ENCODE assay signal across 8 mouse cellular contexts in the genomic region with DNA sequence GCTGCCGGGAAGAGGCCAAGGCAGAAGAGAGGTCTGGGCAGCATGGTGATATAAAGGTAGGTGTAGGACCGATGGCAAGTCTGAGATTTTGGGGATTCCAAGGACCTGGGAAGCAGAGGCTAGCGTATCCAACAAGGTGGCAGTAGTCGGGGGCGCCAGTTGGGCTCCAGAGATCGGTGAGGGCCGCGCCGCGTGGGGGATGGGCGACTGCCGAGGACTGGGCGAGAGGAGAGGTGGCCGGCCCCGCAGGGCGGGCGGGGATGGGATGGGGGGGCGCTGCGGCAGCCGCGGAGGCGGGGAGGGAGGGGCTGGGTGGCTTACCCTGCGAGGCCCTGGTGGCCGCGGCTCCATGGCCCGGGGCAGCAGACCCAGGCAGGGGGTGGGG. TPM values are rescaled to one million over a fixed set of nuclear protein-coding genes. Genes with fewer than 3 reads are reported as not detected.
DNase-seq lines count a peak whose midpoint lies in the region; ATAC-seq and TF ChIP-seq lines count a peak whose summit lies in the region.

No protein-coding gene starts in this region.

- no peak for DNase-seq in kidney, postnatal 14 days
- DNase-seq in Muller cell, postnatal 12 days (ENCODE audit: inconsistent ontology term): peak; percentile 61
- DNase-seq in hindbrain, postnatal 0 days (ENCODE audit: low spot score): peak; percentile 59
- DNase-seq in midbrain, embryonic 11.5 days (ENCODE audit: low spot score, missing footprints): no peak
- no peak for DNase-seq in adrenal gland, postnatal 14 days
- no peak for DNase-seq in frontal cortex, adult 2 months (ENCODE audit: extremely low spot score in 1 of 2, low spot score in 1 of 2)

- peaks cover 6% of the 10 kb centered on the region; the same call in 1 of the 2 replicates for H3K36me3 ChIP-seq in kidney, embryonic 14.5 days (ENCODE audit: control insufficient read depth, insufficient read depth, low read length)
- 0 out of 2 replicates have a peak, but pooled peaks cover 6% of the 10 kb centered on the region for H3K36me3 ChIP-seq in embryonic facial prominence, embryonic 12.5 days
- H3K36me3 ChIP-seq in hindbrain, postnatal 0 days (ENCODE audit: insufficient read depth, low read length): no peaks in the 10 kb centered on the region
- no peaks in the 10 kb centered on the region for H3K36me3 ChIP-seq in midbrain, embryonic 11.5 days (ENCODE audit: control insufficient read depth, insufficient read depth, low read length)

- H3K9ac ChIP-seq in kidney, embryonic 14.5 days (ENCODE audit: low read depth, low read length): peak overlapping the region; percentile 81
- H3K9ac ChIP-seq in embryonic facial prominence, embryonic 12.5 days: peak overlapping the region; percentile 86
- peak overlapping the region; percentile 83 for H3K9ac ChIP-seq in hindbrain, postnatal 0 days (replicated peaks; ENCODE audit: low read length)
- H3K9ac ChIP-seq in midbrain, embryonic 11.5 days (ENCODE audit: low read length): peak overlapping the region; percentile 78

- no peaks in the 10 kb centered on the region for H3K27me3 ChIP-seq in kidney, embryonic 14.5 days (ENCODE audit: control insufficient read depth, insufficient read depth, low read length)
- no peaks in the 10 kb centered on the region for H3K27me3 ChIP-seq in embryonic facial prominence, embryonic 12.5 days
- H3K27me3 ChIP-seq in hindbrain, postnatal 0 days (ENCODE audit: insufficient read depth, low read length): no peaks in the 10 kb centered on the region
- H3K27me3 ChIP-seq in midbrain, embryonic 11.5 days (ENCODE audit: control insufficient read depth, insufficient read depth, low read length): no peaks in the 10 kb centered on the region

- peak overlapping the region; percentile 86 for H3K4me2 ChIP-seq in kidney, embryonic 14.5 days (replicated peaks; ENCODE audit: low read depth, low read length)
- peak overlapping the region; percentile 79 for H3K4me2 ChIP-seq in embryonic facial prominence, embryonic 12.5 days (replicated peaks)
- H3K4me2 ChIP-seq in hindbrain, postnatal 0 days (ENCODE audit: low read depth, low read length): peak overlapping the region; percentile 81
- H3K4me2 ChIP-seq in midbrain, embryonic 11.5 days: peak overlapping the region; percentile 81

- peak overlapping the region; percentile 71 for H3K4me3 ChIP-seq in kidney, embryonic 14.5 days (ENCODE audit: low read length)
- H3K4me3 ChIP-seq in embryonic facial prominence, embryonic 12.5 days: peak overlapping the region; percentile 76
- H3K4me3 ChIP-seq in hindbrain, postnatal 0 days (ENCODE audit: low read length): peak overlapping the region; percentile 75
- H3K4me3 ChIP-seq in midbrain, embryonic 11.5 days (ENCODE audit: low read depth, low read length): peak overlapping the region; percentile 78

- no peak for TF ChIP-seq CTCF in hindbrain, postnatal 0 days (IDR thresholded peaks at IDR 0.05; ENCODE audit: low read depth)

- ATAC-seq in kidney, embryonic 14.5 days (ENCODE audit: low FRiP score, low TSS enrichment): no peak; the same call in 1 of the 2 replicates
- peak; percentile 45 for ATAC-seq in embryonic facial prominence, embryonic 12.5 days (ENCODE audit: insufficient number of reproducible peaks, insufficient read depth, low FRiP score, low TSS enrichment)
- peak; percentile 80 for ATAC-seq in hindbrain, postnatal 0 days
- peak; percentile 81; the same call in 1 of the 2 replicates for ATAC-seq in midbrain, embryonic 11.5 days (ENCODE audit: low FRiP score)

- H3K4me1 ChIP-seq in kidney, embryonic 14.5 days (ENCODE audit: control insufficient read depth, insufficient read depth, low read length): peaks cover 24% of the 10 kb centered on the region; the same call in 1 of the 2 replicates
- peaks cover 28% of the 10 kb centered on the region for H3K4me1 ChIP-seq in embryonic facial prominence, embryonic 12.5 days
- peaks cover 11% of the 10 kb centered on the region for H3K4me1 ChIP-seq in hindbrain, postnatal 0 days (ENCODE audit: insufficient read depth, low read length)
- peaks cover 19% of the 10 kb centered on the region for H3K4me1 ChIP-seq in midbrain, embryonic 11.5 days (ENCODE audit: control insufficient read depth, insufficient read depth, low read length)

- H3K27ac ChIP-seq in kidney, embryonic 14.5 days (ENCODE audit: low read depth, low read length): peak overlapping the region; percentile 83; the same call in 1 of the 2 replicates
- peak overlapping the region; percentile 77 for H3K27ac ChIP-seq in embryonic facial prominence, embryonic 12.5 days
- peak overlapping the region; percentile 84 for H3K27ac ChIP-seq in hindbrain, postnatal 0 days
- peak overlapping the region; percentile 62; the same call in 1 of the 2 replicates for H3K27ac ChIP-seq in midbrain, embryonic 11.5 days (ENCODE audit: low read depth, low read length)

- under 1% methylated on average over 26 of the region's 26 CpGs for WGBS in kidney, embryonic 14.5 days
- under 1% methylated on average over 15 of the region's 26 CpGs for WGBS in embryonic facial prominence, embryonic 12.5 days
- 0% methylated on average over 18 of the region's 26 CpGs for WGBS in hindbrain, postnatal 0 days
- 0% methylated on average over 16 of the region's 26 CpGs for WGBS in midbrain, embryonic 11.5 days

- H3K9me3 ChIP-seq in kidney, embryonic 14.5 days (ENCODE audit: control insufficient read depth, low read length): no peaks in the 10 kb centered on the region
- no peaks in the 10 kb centered on the region for H3K9me3 ChIP-seq in embryonic facial prominence, embryonic 12.5 days
- H3K9me3 ChIP-seq in hindbrain, postnatal 0 days (ENCODE audit: low read length): no peaks in the 10 kb centered on the region
- H3K9me3 ChIP-seq in midbrain, embryonic 11.5 days (ENCODE audit: control insufficient read depth, low read length): no peaks in the 10 kb centered on the region

RNA-seq across cellular contexts. Expression of a gene that starts 12.7 kb away (rescaled TPM):
- polyA plus RNA-seq in kidney, embryonic 14.5 days (2014; fragmentation: Nextera tagmentation; extraction: Ambion mirVana): 0.47 and 0.69 TPM in 2 replicates
- 0.47 and 0.67 TPM in 2 replicates for polyA plus RNA-seq in embryonic facial prominence, embryonic 12.5 days (2016; fragmentation: Nextera tagmentation; extraction: Ambion mirVana)
- 0.58 and 0.86 TPM in 2 replicates for total RNA-seq in hindbrain, postnatal 0 days (2014; rRNA removed)
- polyA plus RNA-seq in hindbrain, postnatal 0 days (2015; fragmentation: Nextera tagmentation; extraction: Ambion mirVana): 0.30 and 0.37 TPM in 2 replicates
- 0.12 and 0.23 TPM in 2 replicates for polyA plus RNA-seq in midbrain, embryonic 11.5 days (2014; fragmentation: Nextera tagmentation; extraction: Ambion mirVana)
- total RNA-seq in adrenal gland, postnatal 14 days (2021): not detected in 2 replicates
- polyA plus RNA-seq in frontal cortex, adult 2 months (2012; rRNA removed): 1.3 and 1.5 TPM in 2 replicates

RNA-seq across cellular contexts. Expression of a gene that starts 16.8 kb away (rescaled TPM):
- 12.3 and 18.2 TPM in 2 replicates for polyA plus RNA-seq in kidney, embryonic 14.5 days (2014; fragmentation: Nextera tagmentation; extraction: Ambion mirVana)
- polyA plus RNA-seq in embryonic facial prominence, embryonic 12.5 days (2016; fragmentation: Nextera tagmentation; extraction: Ambion mirVana): 12.6 and 14.5 TPM in 2 replicates
- 20.6 and 25.8 TPM in 2 replicates for total RNA-seq in hindbrain, postnatal 0 days (2014; rRNA removed)
- polyA plus RNA-seq in hindbrain, postnatal 0 days (2015; fragmentation: Nextera tagmentation; extraction: Ambion mirVana): 19.8 and 23.1 TPM in 2 replicates
- 19.4 and 24.3 TPM in 2 replicates for polyA plus RNA-seq in midbrain, embryonic 11.5 days (2014; fragmentation: Nextera tagmentation; extraction: Ambion mirVana)
- 18.7 and 19.9 TPM in 2 replicates for total RNA-seq in adrenal gland, postnatal 14 days (2021)
- 46.3 and 46.5 TPM in 2 replicates for polyA plus RNA-seq in frontal cortex, adult 2 months (2012; rRNA removed)

RNA-seq across cellular contexts. Expression of a gene that starts 43.5 kb away (rescaled TPM):
- polyA plus RNA-seq in kidney, embryonic 14.5 days (2014; fragmentation: Nextera tagmentation; extraction: Ambion mirVana): 19.6 and 37.4 TPM in 2 replicates
- polyA plus RNA-seq in embryonic facial prominence, embryonic 12.5 days (2016; fragmentation: Nextera tagmentation; extraction: Ambion mirVana): 49.4 and 50.9 TPM in 2 replicates
- total RNA-seq in hindbrain, postnatal 0 days (2014; rRNA removed): 8.2 and 8.3 TPM in 2 replicates
- polyA plus RNA-seq in hindbrain, postnatal 0 days (2015; fragmentation: Nextera tagmentation; extraction: Ambion mirVana): 4.9 and 5.0 TPM in 2 replicates
- polyA plus RNA-seq in midbrain, embryonic 11.5 days (2014; fragmentation: Nextera tagmentation; extraction: Ambion mirVana): 15.9 and 18.1 TPM in 2 replicates
- total RNA-seq in adrenal gland, postnatal 14 days (2021): 34.9 and 37.7 TPM in 2 replicates
- 2.2 and 2.9 TPM in 2 replicates for polyA plus RNA-seq in frontal cortex, adult 2 months (2012; rRNA removed)

RNA-seq across cellular contexts. Expression of a gene that starts 50.5 kb away (rescaled TPM):
- polyA plus RNA-seq in kidney, embryonic 14.5 days (2014; fragmentation: Nextera tagmentation; extraction: Ambion mirVana): 290 and 322 TPM in 2 replicates
- 257 and 268 TPM in 2 replicates for polyA plus RNA-seq in embryonic facial prominence, embryonic 12.5 days (2016; fragmentation: Nextera tagmentation; extraction: Ambion mirVana)
- 149 and 155 TPM in 2 replicates for total RNA-seq in hindbrain, postnatal 0 days (2014; rRNA removed)
- polyA plus RNA-seq in hindbrain, postnatal 0 days (2015; fragmentation: Nextera tagmentation; extraction: Ambion mirVana): 181 TPM in 2 replicates
- polyA plus RNA-seq in midbrain, embryonic 11.5 days (2014; fragmentation: Nextera tagmentation; extraction: Ambion mirVana): 286 and 307 TPM in 2 replicates
- 118 and 125 TPM in 2 replicates for total RNA-seq in adrenal gland, postnatal 14 days (2021)
- 141 and 146 TPM in 2 replicates for polyA plus RNA-seq in frontal cortex, adult 2 months (2012; rRNA removed)

Comparison
In these comparisons a context has a peak if more than half of its experiments do, and no peak if none do; other contexts are left out.
1. DNase-seq: peak in Muller cell, postnatal 12 days (single experiment) and hindbrain, postnatal 0 days (single experiment); none in kidney, postnatal 14 days (single experiment), midbrain, embryonic 11.5 days (single experiment), adrenal gland, postnatal 14 days (single experiment) and frontal cortex, adult 2 months (0 of 2).
2. Peak in every context shown above with its lines, with median percentiles within 50 percentile points of each other: H3K27ac ChIP-seq, H3K4me2 ChIP-seq, H3K4me3 ChIP-seq and H3K9ac ChIP-seq.